Mouse (Mus musculus) midbrain, embryonic 15.5 days (tissue): ENCODE data around the gene Phactr1. TPM values are rescaled to one million over a fixed set of nuclear protein-coding genes. Genes with fewer than 3 reads are reported as not detected.

ENCODE experiments used
- ATAC-seq: fragments of 200-750 bp; cut with Nextera tagmentation; replicated peaks from 2 replicates; pipeline ENCODE4 v1.8.0; 2017; ENCODE audit warnings: moderate TSS enrichment
- H3K27ac ChIP-seq: fragments of 300-500 bp; sonication (generic); 2 replicates; pipeline ENCODE4 v1.5.1; 2015; ENCODE audit warnings: mild to moderate bottlenecking, inconsistent platforms
- H3K27me3 ChIP-seq: fragments of 300-500 bp; sonication (generic); replicated peaks from 2 replicates; pipeline ENCODE4 v1.6.1; 2015; ENCODE audit warnings: inconsistent platforms
- H3K36me3 ChIP-seq: fragments of 300-500 bp; sonication (generic); replicated peaks from 2 replicates; pipeline ENCODE4 v1.6.1; 2015; ENCODE audit warnings: inconsistent platforms
- H3K4me1 ChIP-seq: fragments of 300-500 bp; sonication (generic); 2 replicates; pipeline ENCODE4 v1.6.1; 2015; ENCODE audit warnings: inconsistent platforms
- H3K4me2 ChIP-seq: fragments of 300-500 bp; sonication (generic); 2 replicates; pipeline ENCODE4 v1.6.1; 2015; ENCODE audit warnings: inconsistent platforms, mild to moderate bottlenecking, moderate library complexity
- H3K4me3 ChIP-seq: fragments of 300-500 bp; sonication (generic); 2 replicates; pipeline ENCODE4 v1.5.1; 2015; ENCODE audit warnings: mild to moderate bottlenecking, inconsistent platforms
- H3K9ac ChIP-seq: fragments of 300-500 bp; sonication (generic); 2 replicates; pipeline ENCODE4 v1.6.1; 2015; ENCODE audit warnings: mild to moderate bottlenecking, inconsistent platforms
- H3K9me3 ChIP-seq: fragments of 300-500 bp; sonication (generic); 2 replicates; pipeline ENCODE4 v1.6.1; 2016; ENCODE audit warnings: inconsistent platforms
- WGBS: fragments of 180-500 bp; shearing (Covaris S2); methylation state at CpG from one replicate; pipeline ENCODE4 v1.1.7; 2015; ENCODE audit warnings: mixed read lengths; 5-methylcytosine and 5-hydroxymethylcytosine counted together
- polyA plus RNA-seq: library from polyadenylated mRNA; unstranded; fragments of >200 nt; fragmentation: Nextera tagmentation; extraction: Ambion mirVana; gene quantifications from 2 replicates; pipeline ENCODE4 v1.2.1, GENCODE M21; 2015

The Phactr1 gene
- polyA plus RNA-seq, 1 experiment from 2014 or later, result 62.1 TPM

- ATAC-seq, result no peak
- whole genome bisulfite sequencing, result 88% methylated on average over 5 of the region's 5 CpGs
- no peak overlapping the region for H3K27ac ChIP-seq
These were observed 207.3 kb downstream of the Phactr1 start for GRCm38 (mm10) chr13:42887701-42888100.

GRCm38 (mm10) chr13:42889516-42890474, 209.4 kb downstream of the Phactr1 start:
- no peak overlapping the region for H3K4me2 ChIP-seq
- ATAC-seq, result no peak
- 81% methylated on average over 12 of the region's 12 CpGs for WGBS
- H3K4me1 ChIP-seq, result no peaks in the 10 kb centered on the region
- H3K9me3 ChIP-seq, result no peaks in the 10 kb centered on the region
- H3K4me3 ChIP-seq, result no peak overlapping the region
- H3K9ac ChIP-seq, result no peak overlapping the region
- no peaks in the 10 kb centered on the region for H3K36me3 ChIP-seq
- no peaks in the 10 kb centered on the region for H3K27me3 ChIP-seq
- no peak overlapping the region for H3K27ac ChIP-seq

More at GRCm38 (mm10) chr13:42887701-42888100, 207.3 kb downstream of the Phactr1 start:
- H3K4me1 ChIP-seq, result no peaks in the 10 kb centered on the region
- no peaks in the 10 kb centered on the region for H3K36me3 ChIP-seq
- H3K9me3 ChIP-seq, result no peaks in the 10 kb centered on the region
- H3K9ac ChIP-seq, result no peak overlapping the region
- H3K4me3 ChIP-seq, result no peak overlapping the region
- no peaks in the 10 kb centered on the region for H3K27me3 ChIP-seq
- H3K4me2 ChIP-seq, result no peak overlapping the region

GRCm38 (mm10) chr13:42890651-42891050, 210.2 kb downstream of the Phactr1 start:
- no peaks in the 10 kb centered on the region for H3K9me3 ChIP-seq
- WGBS, result 73% methylated on average over 5 of the region's 5 CpGs
- no peak overlapping the region for H3K27ac ChIP-seq
- no peak overlapping the region for H3K4me3 ChIP-seq
- no peak overlapping the region for H3K9ac ChIP-seq
- H3K4me2 ChIP-seq, result no peak overlapping the region
- no peaks in the 10 kb centered on the region for H3K36me3 ChIP-seq
- H3K27me3 ChIP-seq, result no peaks in the 10 kb centered on the region
- ATAC-seq, result no peak
- no peaks in the 10 kb centered on the region for H3K4me1 ChIP-seq

GRCm38 (mm10) chr13:42894016-42894415, 213.6 kb downstream of the Phactr1 start:
- no peak overlapping the region for H3K27ac ChIP-seq
- H3K27me3 ChIP-seq, result no peaks in the 10 kb centered on the region
- H3K36me3 ChIP-seq, result no peaks in the 10 kb centered on the region
- ATAC-seq, result no peak
- H3K4me3 ChIP-seq, result no peak overlapping the region
- 88% methylated on average over 10 of the region's 10 CpGs for WGBS
- H3K4me1 ChIP-seq, result no peaks in the 10 kb centered on the region
- no peak overlapping the region for H3K9ac ChIP-seq
- no peak overlapping the region for H3K4me2 ChIP-seq
- H3K9me3 ChIP-seq, result no peaks in the 10 kb centered on the region

- no peak for ATAC-seq
- Histone ChIP-seq H3K9ac (no peak overlapping the region), H3K9me3 (no peaks in the 10 kb centered on the region), H3K27ac (no peak overlapping the region), H3K36me3 (no peaks in the 10 kb centered on the region), H3K4me2 (no peak overlapping the region), H3K4me3 (no peak overlapping the region), H3K27me3 (no peaks in the 10 kb centered on the region), H3K4me1 (no peaks in the 10 kb centered on the region)
- WGBS, result 95% methylated on average over 12 of the region's 12 CpGs
These were observed 214.2 kb downstream of the Phactr1 start for GRCm38 (mm10) chr13:42894598-42894997.

GRCm38 (mm10) chr13:42895980-42896379, 215.6 kb downstream of the Phactr1 start:
- 49% methylated on average over 3 of the region's 3 CpGs for WGBS
- Histone ChIP-seq H3K9me3 (no peaks in the 10 kb centered on the region), H3K27me3 (no peaks in the 10 kb centered on the region), H3K36me3 (no peaks in the 10 kb centered on the region), H3K4me2 (no peak overlapping the region), H3K27ac (no peak overlapping the region), H3K4me1 (no peaks in the 10 kb centered on the region), H3K4me3 (no peak overlapping the region), H3K9ac (no peak overlapping the region)
- no peak for ATAC-seq

- H3K4me3 ChIP-seq, result no peak overlapping the region
- 81% methylated on average over 3 of the region's 3 CpGs for WGBS
- H3K36me3 ChIP-seq, result no peaks in the 10 kb centered on the region
- ATAC-seq, result no peak
- H3K4me1 ChIP-seq, result no peaks in the 10 kb centered on the region
- H3K4me2 ChIP-seq, result no peak overlapping the region
- no peaks in the 10 kb centered on the region for H3K27me3 ChIP-seq
- no peak overlapping the region for H3K9ac ChIP-seq
- H3K9me3 ChIP-seq, result no peaks in the 10 kb centered on the region
- no peak overlapping the region for H3K27ac ChIP-seq
These were observed 219.2 kb downstream of the Phactr1 start for GRCm38 (mm10) chr13:42899611-42900010.

- Histone ChIP-seq H3K9me3 (no peaks in the 10 kb centered on the region), H3K4me1 (no peaks in the 10 kb centered on the region), H3K4me2 (no peak overlapping the region), H3K27ac (no peak overlapping the region), H3K9ac (no peak overlapping the region), H3K27me3 (no peaks in the 10 kb centered on the region), H3K36me3 (no peaks in the 10 kb centered on the region), H3K4me3 (no peak overlapping the region)
- WGBS, result 91% methylated on average over 2 of the region's 2 CpGs
- ATAC-seq, result no peak
These were observed 221.4 kb downstream of the Phactr1 start for GRCm38 (mm10) chr13:42901837-42902236.

- Histone ChIP-seq H3K9ac (no peak overlapping the region), H3K36me3 (no peaks in the 10 kb centered on the region), H3K27me3 (no peaks in the 10 kb centered on the region), H3K4me1 (no peaks in the 10 kb centered on the region), H3K4me3 (no peak overlapping the region), H3K27ac (no peak overlapping the region), H3K9me3 (no peaks in the 10 kb centered on the region), H3K4me2 (no peak overlapping the region)
- 86% methylated on average over 3 of the region's 3 CpGs for WGBS
- ATAC-seq, result no peak
These were observed 222.4 kb downstream of the Phactr1 start for GRCm38 (mm10) chr13:42902859-42903258.

GRCm38 (mm10) chr13:42905818-42906217, 225.4 kb downstream of the Phactr1 start:
- H3K36me3 ChIP-seq, result no peaks in the 10 kb centered on the region
- ATAC-seq, result no peak

GRCm38 (mm10) chr13:42906990-42907389, 226.6 kb downstream of the Phactr1 start:
- H3K36me3 ChIP-seq, result no peaks in the 10 kb centered on the region
- H3K9ac ChIP-seq, result no peak overlapping the region
- H3K4me3 ChIP-seq, result no peak overlapping the region
- H3K9me3 ChIP-seq, result no peaks in the 10 kb centered on the region
- no peak overlapping the region for H3K27ac ChIP-seq
- no peak overlapping the region for H3K4me2 ChIP-seq
- H3K27me3 ChIP-seq, result no peaks in the 10 kb centered on the region
- ATAC-seq, result no peak
- no peaks in the 10 kb centered on the region for H3K4me1 ChIP-seq
- WGBS, result 89% methylated on average over 12 of the region's 12 CpGs

More at GRCm38 (mm10) chr13:42905818-42906217, 225.4 kb downstream of the Phactr1 start:
- H3K4me2 ChIP-seq, result no peak overlapping the region
- no peaks in the 10 kb centered on the region for H3K27me3 ChIP-seq
- H3K9me3 ChIP-seq, result no peaks in the 10 kb centered on the region
- no peak overlapping the region for H3K27ac ChIP-seq
- no peak overlapping the region for H3K4me3 ChIP-seq
- no peaks in the 10 kb centered on the region for H3K4me1 ChIP-seq
- H3K9ac ChIP-seq, result no peak overlapping the region
- 74% methylated on average over 4 of the region's 4 CpGs for WGBS

- Histone ChIP-seq H3K4me2 (no peak overlapping the region), H3K9me3 (no peaks in the 10 kb centered on the region), H3K36me3 (no peaks in the 10 kb centered on the region), H3K27ac (no peak overlapping the region), H3K9ac (no peak overlapping the region), H3K4me1 (peaks cover 23% of the 10 kb centered on the region), H3K27me3 (no peaks in the 10 kb centered on the region), H3K4me3 (no peak overlapping the region)
- 71% methylated on average over 4 of the region's 4 CpGs for WGBS
- ATAC-seq, result no peak
These were observed 234.7 kb downstream of the Phactr1 start for GRCm38 (mm10) chr13:42915081-42915480.

- Histone ChIP-seq H3K27me3 (no peaks in the 10 kb centered on the region), H3K27ac (no peak overlapping the region), H3K36me3 (no peaks in the 10 kb centered on the region), H3K4me3 (peak overlapping the region; percentile 63), H3K9ac (peak overlapping the region; percentile 67), H3K4me2 (peak overlapping the region; percentile 98), H3K4me1 (peaks cover 23% of the 10 kb centered on the region), H3K9me3 (no peaks in the 10 kb centered on the region)
- ATAC-seq, result peak; percentile 59; the same call in 1 of the 2 replicates
- WGBS, result 12% methylated on average over 6 of the region's 6 CpGs
These were observed 235.4 kb downstream of the Phactr1 start for GRCm38 (mm10) chr13:42915851-42916193.
